In genomic region chr2:155628112-155628511, GRCm38 (mm10) we compare ENCODE assay signal across 19 mouse cellular contexts. TPM values are rescaled to one million over a fixed set of nuclear protein-coding genes. Genes with fewer than 3 reads are reported as not detected.
"Had no signal": no experiment of that assay in that cellular context is flagged by ENCODE, and none has a peak within 500 bp of the region (broad histone marks: within the 10 kb centered on the region; RNA-seq: fewer than 3 reads in every experiment).

No protein-coding gene starts in this region.

- H3K4me2 ChIP-seq: lung, embryonic 14.5 days had no signal

- H3K27ac ChIP-seq: midbrain, embryonic 10.5 days; midbrain, embryonic 13.5 days; neural tube, embryonic 13.5 days; neural tube, embryonic 15.5 days had no signal

- H3K4me3 ChIP-seq: midbrain, embryonic 13.5 days; myocyte had no signal

- H3K9ac ChIP-seq: lung, embryonic 14.5 days; midbrain, embryonic 13.5 days; neural tube, embryonic 15.5 days had no signal

- DNase-seq: lung, adult 18-20 months; lung, embryonic 14.5 days; lung, postnatal 10 days; lung, postnatal 4 days; retina, postnatal 1 day; right cerebral cortex, adult 18-20 months; right cerebral cortex, postnatal 25 days; right cerebral cortex, postnatal 4 days; spleen, adult 18-20 months; thymus, adult 18-20 months; thymus, postnatal 14 days; thymus, postnatal 36 days had no signal

- H3K9me3 ChIP-seq: midbrain, embryonic 10.5 days; midbrain, embryonic 13.5 days; neural tube, embryonic 13.5 days; neural tube, embryonic 15.5 days had no signal

RNA-seq across cellular contexts. Expression of gene Myh7b, which starts 17.1 kb away (rescaled TPM):
- total RNA-seq: megakaryocyte, adult 5-6 weeks; megakaryocyte-erythroid progenitor cell, adult 5-6 weeks had no signal
